Mouse (Mus musculus) liver, embryonic 16.5 days (tissue): ENCODE measurements around the gene Auh. TPM values are rescaled to one million over a fixed set of nuclear protein-coding genes. Genes with fewer than 3 reads are reported as not detected.

Experiments used
- ATAC-seq: fragments of 200-750 bp; cut with Nextera tagmentation; 2 replicates; pipeline ENCODE4 v1.8.0; 2017; ENCODE audit warnings: low read depth, mild to moderate bottlenecking, moderate number of reproducible peaks, moderate library complexity
- H3K27ac ChIP-seq: fragments of 300-500 bp; sonication (generic); 2 replicates; pipeline ENCODE4 v1.5.1; 2014; ENCODE audit warnings: mild to moderate bottlenecking, low read length
- H3K27me3 ChIP-seq: fragments of 300-500 bp; sonication (generic); 2 replicates; pipeline ENCODE4 v1.6.1; 2014; ENCODE audit warnings: low read depth, low read length, mixed read lengths; ENCODE audit not compliant: control insufficient read depth, insufficient read depth
- H3K36me3 ChIP-seq: fragments of 300-500 bp; sonication (generic); 2 replicates; pipeline ENCODE4 v1.6.1; 2014; ENCODE audit warnings: mild to moderate bottlenecking; ENCODE audit not compliant: control insufficient read depth, insufficient read depth
- H3K4me1 ChIP-seq: fragments of 300-500 bp; sonication (generic); 2 replicates; pipeline ENCODE4 v1.6.1; 2014; ENCODE audit warnings: low read depth, low read length, mixed read lengths; ENCODE audit not compliant: control insufficient read depth
- H3K4me2 ChIP-seq: fragments of 300-500 bp; sonication (generic); 2 replicates; pipeline ENCODE4 v1.6.1; 2014; ENCODE audit warnings: low read depth, low read length, mixed read lengths
- H3K4me3 ChIP-seq: fragments of 300-500 bp; sonication (generic); 2 replicates; pipeline ENCODE4 v1.5.1; 2014; ENCODE audit warnings: low read depth, mild to moderate bottlenecking, low read length
- H3K9ac ChIP-seq: fragments of 300-500 bp; sonication (generic); 2 replicates; pipeline ENCODE4 v1.6.1; 2014; ENCODE audit warnings: low read depth, low read length
- H3K9me3 ChIP-seq: fragments of 300-500 bp; sonication (generic); replicated peaks from 2 replicates; pipeline ENCODE4 v1.6.1; 2016; ENCODE audit warnings: low read length; ENCODE audit not compliant: control insufficient read depth
- WGBS: fragments of 180-500 bp; shearing (Covaris S2); extraction: QIAGEN DNeasy Blood & Tissue Kit; methylation state at CpG from one replicate; pipeline ENCODE4 v1.1.7; 2014; ENCODE audit not compliant: insufficient replicate concordance; 5-methylcytosine and 5-hydroxymethylcytosine counted together
- polyA plus RNA-seq: library from polyadenylated mRNA; unstranded; fragments of >200 nt; fragmentation: Nextera tagmentation; extraction: Ambion mirVana; gene quantifications from 2 replicates; pipeline ENCODE4 v1.2.1, GENCODE M21; 2015

The Auh gene
- polyA plus RNA-seq, result 26.8 and 27.2 TPM in 2 replicates

DNA sequence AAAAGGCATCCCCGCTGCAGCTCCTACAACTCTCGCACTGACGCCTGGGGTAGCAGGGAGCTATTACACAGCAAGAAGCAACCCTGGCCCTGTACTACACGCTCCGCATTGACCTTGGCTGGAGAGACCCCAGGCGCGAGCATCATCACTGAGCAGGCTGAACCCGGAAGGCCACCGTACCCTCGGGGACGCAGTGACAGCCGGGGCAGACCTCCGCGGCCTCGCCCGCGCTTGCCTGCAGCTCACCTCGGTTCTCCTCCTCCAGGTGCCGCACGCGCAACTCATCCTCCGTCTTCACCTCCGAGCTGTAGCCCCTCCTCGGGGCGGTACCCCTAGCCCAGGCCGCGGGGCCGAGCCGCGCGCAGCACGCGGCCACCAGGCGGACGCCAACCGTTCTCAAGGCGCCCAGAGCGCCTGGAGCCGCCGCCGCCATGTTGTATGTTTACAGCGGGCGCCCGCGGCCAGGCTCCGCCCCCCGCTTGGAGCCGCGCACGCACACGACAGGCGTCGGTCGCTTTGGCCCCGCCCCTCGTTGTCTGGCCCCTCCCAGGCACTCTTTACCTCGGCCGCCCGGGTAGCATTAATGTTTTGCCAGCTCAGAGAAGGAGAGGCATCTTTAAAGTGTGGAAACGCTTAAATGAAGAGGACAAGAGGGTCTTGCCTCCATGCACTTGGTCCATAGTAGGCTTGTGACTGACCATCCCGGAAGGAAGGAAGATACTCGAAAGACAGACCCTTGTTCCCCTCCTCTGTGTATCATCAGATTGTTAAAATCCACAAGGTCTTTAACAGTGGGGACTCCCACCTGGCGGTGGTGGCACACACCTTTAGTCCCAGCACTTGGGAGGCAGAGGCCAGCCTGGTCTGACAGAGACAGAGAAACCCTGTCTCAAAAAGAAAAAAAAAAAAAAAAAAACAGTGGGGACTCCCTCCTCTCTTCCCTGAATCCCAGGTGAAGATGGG is at the start of gene Auh:
Gene Auh (minus strand): TSS at position 473 of the 963 bp plus-strand sequence.
- H3K9me3 ChIP-seq, result no peaks in the 10 kb centered on the region
- H3K4me2 ChIP-seq, result peak within 1 kb of the TSS; percentile 76
- H3K9ac ChIP-seq, result peak within 1 kb of the TSS; percentile 93
- H3K36me3 ChIP-seq, result no peaks in the 10 kb centered on the region
- H3K27ac ChIP-seq, result peak within 1 kb of the TSS; percentile 84
- H3K4me1 ChIP-seq, result peaks cover 18% of the 10 kb centered on the region
- no peaks in the 10 kb centered on the region for H3K27me3 ChIP-seq
- H3K4me3 ChIP-seq, result peak within 1 kb of the TSS; percentile 94
- WGBS, result under 1% methylated on average over 63 of the region's 63 CpGs
- peak; percentile 96 for ATAC-seq

DNA sequence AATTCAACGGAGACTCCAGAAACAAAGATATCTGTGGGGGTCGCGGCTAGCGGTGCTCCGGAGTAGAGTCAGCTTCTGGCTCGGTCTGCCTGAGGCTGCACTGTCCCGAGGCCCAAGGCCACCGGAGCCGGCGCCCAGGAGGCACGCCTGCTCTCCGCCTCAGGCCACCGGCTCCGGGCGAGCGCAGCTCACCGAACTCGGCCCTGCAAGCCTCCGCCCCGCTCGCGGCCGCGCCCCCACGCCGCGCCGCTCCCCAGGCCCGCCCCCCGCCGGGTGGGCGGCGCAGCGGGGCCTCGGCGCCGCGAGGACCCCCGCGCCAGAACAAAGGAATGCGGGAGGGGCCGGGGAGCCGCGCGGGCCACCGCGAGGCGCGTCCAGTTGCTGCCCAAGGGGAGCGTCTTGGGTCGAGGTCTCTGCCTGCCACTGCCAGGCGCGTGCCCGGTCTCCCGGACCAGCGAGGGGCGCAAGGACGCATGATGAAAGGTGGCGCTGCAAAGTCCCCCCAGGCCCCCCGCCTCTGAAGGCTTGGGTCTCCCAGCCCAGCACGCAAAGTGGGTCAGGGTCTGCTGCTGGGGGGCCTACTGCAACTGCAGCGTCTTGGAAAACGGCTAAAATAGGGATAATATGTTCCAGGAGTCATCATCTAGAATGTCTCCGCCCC is 49.0 kb upstream of the Auh start:
- ATAC-seq, result no peak
- H3K4me1 ChIP-seq, result peaks cover 9% of the 10 kb centered on the region
- H3K27ac ChIP-seq, result no peak overlapping the region
- peaks cover 52% of the 10 kb centered on the region for H3K27me3 ChIP-seq
- no peaks in the 10 kb centered on the region for H3K36me3 ChIP-seq
- peak overlapping the region; percentile 59 for H3K4me3 ChIP-seq
- peak overlapping the region; percentile 51 for H3K9ac ChIP-seq
- H3K4me2 ChIP-seq, result peak overlapping the region; percentile 69
- under 1% methylated on average over 64 of the region's 64 CpGs for WGBS
- H3K9me3 ChIP-seq, result no peaks in the 10 kb centered on the region

DNA sequence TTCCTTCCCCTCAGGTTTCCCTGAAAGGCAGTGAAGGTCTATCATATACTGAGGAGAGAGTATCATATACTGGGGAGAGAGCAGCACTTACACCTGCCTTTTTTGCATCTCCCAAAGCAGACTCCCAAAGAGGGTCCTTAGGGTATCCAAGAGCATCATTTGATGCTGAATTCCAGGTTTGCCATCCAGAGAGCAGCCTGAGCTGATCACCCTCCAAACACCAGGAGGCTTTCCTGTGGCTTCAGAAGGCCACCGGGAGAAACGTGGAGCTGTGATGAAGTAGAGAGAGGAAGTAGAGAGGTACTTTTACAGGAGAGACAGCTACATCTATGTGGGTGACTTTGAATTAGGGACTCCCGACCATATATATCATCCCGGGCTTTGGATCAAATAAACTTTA is 48.3 kb upstream of the Auh start:
- Histone ChIP-seq H3K27me3 (peaks cover 52% of the 10 kb centered on the region), H3K9ac (no peak overlapping the region), H3K4me1 (peaks cover 12% of the 10 kb centered on the region), H3K9me3 (no peaks in the 10 kb centered on the region), H3K4me2 (peak overlapping the region; percentile 69), H3K36me3 (no peaks in the 10 kb centered on the region), H3K27ac (no peak overlapping the region), H3K4me3 (peak overlapping the region; percentile 59)
- 30% methylated on average over 4 of the region's 4 CpGs for WGBS
- no peak for ATAC-seq

DNA sequence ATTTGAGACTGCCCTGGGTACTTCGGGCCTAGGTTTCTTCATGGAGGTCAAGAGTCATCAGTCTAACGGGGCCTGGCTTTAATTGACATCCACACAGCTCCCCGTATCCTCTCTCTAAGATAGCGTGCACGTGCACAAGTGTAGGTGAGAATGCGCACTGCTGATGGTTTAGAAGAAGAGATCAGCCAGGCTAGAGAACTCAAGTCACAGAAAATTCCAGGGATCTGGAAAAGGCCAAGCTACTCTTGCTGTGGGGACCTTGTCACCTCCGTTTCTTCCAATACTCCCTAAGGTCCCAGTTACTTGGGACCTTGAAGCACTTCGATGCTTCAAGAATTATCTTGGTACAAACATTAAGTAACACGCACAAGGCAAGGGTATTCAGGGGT is 47.7 kb upstream of the Auh start:
- H3K4me3 ChIP-seq, result no peak overlapping the region
- no peak overlapping the region for H3K4me2 ChIP-seq
- no peak for ATAC-seq
- peaks cover 50% of the 10 kb centered on the region for H3K27me3 ChIP-seq
- no peak overlapping the region for H3K27ac ChIP-seq
- 75% methylated on average over 9 of the region's 9 CpGs for WGBS
- H3K9ac ChIP-seq, result no peak overlapping the region
- H3K4me1 ChIP-seq, result peaks cover 12% of the 10 kb centered on the region
- H3K36me3 ChIP-seq, result no peaks in the 10 kb centered on the region
- H3K9me3 ChIP-seq, result no peaks in the 10 kb centered on the region

DNA sequence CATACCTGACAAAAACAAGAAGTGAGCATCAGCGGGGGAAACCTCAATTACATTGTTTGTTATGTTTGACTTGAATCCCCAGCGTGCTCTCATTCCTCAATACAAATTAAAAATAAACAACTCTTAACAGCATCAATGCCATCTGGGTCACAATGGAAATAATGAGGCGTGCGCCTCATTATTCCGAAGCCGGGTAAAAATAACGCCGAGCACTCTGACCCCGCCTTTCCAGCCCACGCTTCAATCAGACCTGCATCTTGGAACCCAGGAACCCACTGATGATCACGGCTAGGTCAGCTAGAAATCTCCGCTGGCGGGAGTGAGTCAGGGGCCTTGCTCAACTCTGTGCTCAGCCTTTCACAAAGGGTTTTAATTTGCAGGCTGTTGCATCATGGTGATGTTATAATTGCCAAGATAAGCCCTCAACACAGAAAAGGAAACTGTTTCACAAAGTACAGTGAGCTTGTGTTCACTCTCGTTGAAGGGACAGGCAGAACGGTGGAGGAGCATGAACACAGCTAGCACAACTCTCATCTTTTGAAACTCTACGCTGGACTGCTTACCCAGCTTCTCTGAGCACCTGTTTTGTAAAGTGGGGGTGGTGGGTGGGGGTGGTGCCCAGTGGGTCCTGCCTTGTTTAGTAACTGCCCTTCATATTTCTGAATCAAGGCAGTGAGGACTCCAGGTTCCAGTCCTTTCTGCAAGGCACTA is 47.2 kb upstream of the Auh start:
- Histone ChIP-seq H3K9ac (no peak overlapping the region), H3K4me2 (peak overlapping the region; percentile 14), H3K27ac (no peak overlapping the region), H3K36me3 (no peaks in the 10 kb centered on the region), H3K4me3 (no peak overlapping the region), H3K27me3 (peaks cover 45% of the 10 kb centered on the region), H3K4me1 (peaks cover 12% of the 10 kb centered on the region), H3K9me3 (no peaks in the 10 kb centered on the region)
- ATAC-seq, result no peak
- 45% methylated on average over 16 of the region's 16 CpGs for WGBS

DNA sequence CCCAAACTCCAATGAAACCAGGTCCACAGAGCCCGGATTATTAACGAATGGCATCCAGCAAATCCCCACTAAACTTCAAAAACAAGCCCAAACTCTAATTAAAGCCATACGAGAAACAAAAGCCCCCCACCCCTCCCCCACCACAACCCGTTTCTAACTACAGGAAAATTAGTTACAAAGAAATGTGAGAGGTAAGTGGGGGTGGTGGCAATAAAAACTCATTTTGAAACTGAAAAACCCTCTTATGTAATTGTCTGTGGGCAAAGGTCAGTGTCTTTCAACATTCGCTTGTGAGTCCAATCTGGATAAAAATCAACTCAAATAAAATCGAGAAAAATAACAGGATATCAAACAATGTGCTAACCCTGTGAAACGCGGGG is 46.6 kb upstream of the Auh start:
- Histone ChIP-seq H3K4me2 (peak overlapping the region; percentile 14), H3K36me3 (no peaks in the 10 kb centered on the region), H3K27me3 (peaks cover 39% of the 10 kb centered on the region), H3K27ac (no peak overlapping the region), H3K4me1 (peaks cover 12% of the 10 kb centered on the region), H3K4me3 (no peak overlapping the region), H3K9ac (no peak overlapping the region), H3K9me3 (no peaks in the 10 kb centered on the region)
- WGBS, result 46% methylated on average over 8 of the region's 8 CpGs
- ATAC-seq, result no peak

DNA sequence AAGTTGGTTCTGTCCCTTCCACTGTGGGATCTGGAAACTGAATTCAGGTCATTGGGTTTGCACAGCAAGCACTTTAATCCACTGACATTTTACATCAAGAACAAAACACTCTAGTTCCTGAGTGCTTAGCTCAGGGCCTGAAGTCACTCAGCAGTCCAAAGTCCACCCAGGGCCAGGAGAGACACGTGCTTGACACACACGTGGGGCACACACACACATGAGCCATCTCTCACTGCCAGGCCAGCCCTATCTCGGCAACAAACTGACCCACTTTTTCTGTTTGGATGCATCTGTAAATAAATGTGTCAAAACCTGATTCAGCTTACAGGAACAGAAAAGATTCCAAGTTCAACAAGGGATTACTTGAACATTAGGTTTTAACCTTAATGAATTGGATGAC is 45.2 kb upstream of the Auh start:
- no peaks in the 10 kb centered on the region for H3K36me3 ChIP-seq
- H3K27me3 ChIP-seq, result peaks cover 25% of the 10 kb centered on the region
- H3K9ac ChIP-seq, result no peak overlapping the region
- H3K4me1 ChIP-seq, result peaks cover 12% of the 10 kb centered on the region
- ATAC-seq, result peak; percentile 62; the same call in 1 of the 2 replicates
- H3K27ac ChIP-seq, result peak overlapping the region; percentile 38
- no peak overlapping the region for H3K4me2 ChIP-seq
- 36% methylated on average over 3 of the region's 3 CpGs for WGBS
- H3K9me3 ChIP-seq, result no peaks in the 10 kb centered on the region
- H3K4me3 ChIP-seq, result no peak overlapping the region

DNA sequence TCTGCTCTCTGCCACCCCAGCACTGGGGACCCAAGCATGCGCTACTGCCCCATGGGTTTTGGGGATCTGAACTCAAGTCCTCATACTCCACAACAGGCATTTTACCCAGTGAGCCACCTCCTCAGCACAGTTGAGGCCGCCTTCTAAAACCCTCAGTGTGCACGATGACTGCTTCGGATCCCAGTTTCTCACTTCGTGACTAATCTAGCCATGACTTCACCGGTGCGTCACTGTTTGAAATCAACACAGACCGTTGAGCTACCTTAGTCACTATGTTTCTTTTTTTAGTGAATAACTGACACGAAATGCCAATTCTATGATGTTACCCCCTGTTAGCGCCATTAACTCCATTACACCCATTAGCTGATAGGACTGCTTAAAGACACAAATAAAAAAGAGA is 43.9 kb upstream of the Auh start:
- no peak for ATAC-seq
- H3K27me3 ChIP-seq, result peaks cover 14% of the 10 kb centered on the region
- H3K27ac ChIP-seq, result no peak overlapping the region
- no peaks in the 10 kb centered on the region for H3K9me3 ChIP-seq
- H3K4me3 ChIP-seq, result no peak overlapping the region
- no peaks in the 10 kb centered on the region for H3K36me3 ChIP-seq
- H3K4me2 ChIP-seq, result no peak overlapping the region
- 77% methylated on average over 10 of the region's 10 CpGs for WGBS
- H3K9ac ChIP-seq, result no peak overlapping the region
- peaks cover 9% of the 10 kb centered on the region for H3K4me1 ChIP-seq
